Mouse (Mus musculus) adrenal gland, postnatal 14 days (tissue): ENCODE results near the gene Ak5. TPM values are rescaled to one million over a fixed set of nuclear protein-coding genes. Genes with fewer than 3 reads are reported as not detected.
A peak's percentile ranks its signal among the peaks of the same experiment; 100 is the strongest.
"Not testable (repeated sequence)": the region's sequence is repeated elsewhere in the genome, so short reads cannot be mapped to it uniquely, and the experiment has no call there.

Source experiments
- DNase-seq: peaks from one replicate; pipeline ENCODE4 v3.0.0; 2021; ENCODE audit warnings: mixed read lengths
- total RNA-seq: library from RNA; stranded (reverse); gene quantifications from 2 replicates; pipeline ENCODE4 v1.2.3, GENCODE M21; 2021

Gene Ak5
- total RNA-seq, 1 experiment from 2014 or later = 4.4 TPM

GRCm38 (mm10) chr3:152475278-152475669 is 192.9 kb downstream of the Ak5 start:
- DNase-seq = no peak

- peak; percentile 82 for DNase-seq
Measured at GRCm38 (mm10) chr3:152474582-152475277, 193.4 kb downstream of the Ak5 start.

- DNase-seq = no peak
Measured at GRCm38 (mm10) chr3:152472676-152473075, 195.5 kb downstream of the Ak5 start.

GRCm38 (mm10) chr3:152470347-152470746 is 197.8 kb downstream of the Ak5 start:
- DNase-seq = peak; percentile 22

GRCm38 (mm10) chr3:152469423-152470200 is 198.5 kb downstream of the Ak5 start:
- no peak for DNase-seq

GRCm38 (mm10) chr3:152468569-152469041 is 199.6 kb downstream of the Ak5 start:
- no peak for DNase-seq

- DNase-seq = no peak
Measured at GRCm38 (mm10) chr3:152468032-152468431, 200.1 kb downstream of the Ak5 start.

- no peak for DNase-seq
Measured at GRCm38 (mm10) chr3:152467312-152467711, 200.8 kb downstream of the Ak5 start.

- DNase-seq = no peak
Measured at GRCm38 (mm10) chr3:152466849-152467248, 201.3 kb downstream of the Ak5 start.

- DNase-seq = no peak
Measured at GRCm38 (mm10) chr3:152465338-152465737, 202.8 kb downstream of the Ak5 start.

- DNase-seq = no peak
Measured at GRCm38 (mm10) chr3:152464462-152464861, 203.7 kb downstream of the Ak5 start.

GRCm38 (mm10) chr3:152462900-152463299 is 205.3 kb downstream of the Ak5 start:
- DNase-seq = no peak

- no peak for DNase-seq
Measured at GRCm38 (mm10) chr3:152462038-152462547, 206.1 kb downstream of the Ak5 start.

GRCm38 (mm10) chr3:152460802-152461201 is 207.4 kb downstream of the Ak5 start:
- no peak for DNase-seq

- not testable (repeated sequence) for DNase-seq
Measured at GRCm38 (mm10) chr3:152458875-152459274, 209.3 kb downstream of the Ak5 start.

GRCm38 (mm10) chr3:152457308-152458035 is 210.7 kb downstream of the Ak5 start:
- no peak for DNase-seq

- no peak for DNase-seq
Measured at GRCm38 (mm10) chr3:152453163-152453562, 215.0 kb downstream of the Ak5 start.

GRCm38 (mm10) chr3:152446966-152447365 is 221.2 kb downstream of the Ak5 start:
- DNase-seq = no peak

GRCm38 (mm10) chr3:152444114-152444513 is 224.0 kb downstream of the Ak5 start:
- no peak for DNase-seq

- DNase-seq = no peak
Measured at GRCm38 (mm10) chr3:152442795-152443194, 225.4 kb downstream of the Ak5 start.

GRCm38 (mm10) chr3:152438068-152438467 is 230.1 kb downstream of the Ak5 start:
- no peak for DNase-seq

GRCm38 (mm10) chr3:152435590-152435989 is 232.6 kb downstream of the Ak5 start:
- no peak for DNase-seq

- no peak for DNase-seq
Measured at GRCm38 (mm10) chr3:152432677-152433076, 235.5 kb downstream of the Ak5 start.
